Mouse (Mus musculus): ENCODE data around the gene Mthfsl.
"Not testable (repeated sequence)": the region's sequence is repeated elsewhere in the genome, so short reads cannot be mapped to it uniquely, and the experiment has no call there.

Gene Mthfsl

GRCm38 (mm10) chr9:88691307-88691706, 28.8 kb downstream of the Mthfsl start:
- DNase-seq (ENCODE audit: low spot score), result not testable (repeated sequence)

- not testable (repeated sequence) for DNase-seq (ENCODE audit: low spot score)
Observed at GRCm38 (mm10) chr9:88689451-88689850, 30.6 kb downstream of the Mthfsl start.

GRCm38 (mm10) chr9:88686719-88687118, 33.4 kb downstream of the Mthfsl start:
- not testable (repeated sequence) for DNase-seq (ENCODE audit: low spot score)

DNA sequence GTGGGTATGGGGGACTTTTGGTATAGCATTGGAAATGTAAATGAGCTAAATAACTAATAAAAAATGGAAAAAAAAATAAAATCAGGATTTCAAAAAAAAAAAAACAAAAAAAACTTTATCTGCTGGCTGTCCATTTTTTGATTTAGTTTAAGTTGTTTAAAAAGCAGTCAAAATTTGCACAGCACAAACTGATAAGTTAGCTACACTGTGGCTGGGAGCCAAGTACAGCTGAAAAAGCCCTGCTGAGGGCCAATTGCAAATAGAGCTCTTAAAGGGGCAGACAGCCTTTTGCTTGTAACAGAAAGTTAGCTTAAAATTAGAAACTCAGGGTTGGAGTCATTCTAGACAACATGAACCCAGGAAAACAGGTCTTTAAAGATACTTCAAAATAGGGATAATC, 61.8 kb downstream of the Mthfsl start:
- DNase-seq (ENCODE audit: low spot score), result not testable (repeated sequence)

- not testable (repeated sequence) for DNase-seq (ENCODE audit: low spot score)
Observed at GRCm38 (mm10) chr9:88650742-88651141, 69.4 kb downstream of the Mthfsl start.
